ENCODE assay signal across 8 mouse cellular contexts in the genomic region with DNA sequence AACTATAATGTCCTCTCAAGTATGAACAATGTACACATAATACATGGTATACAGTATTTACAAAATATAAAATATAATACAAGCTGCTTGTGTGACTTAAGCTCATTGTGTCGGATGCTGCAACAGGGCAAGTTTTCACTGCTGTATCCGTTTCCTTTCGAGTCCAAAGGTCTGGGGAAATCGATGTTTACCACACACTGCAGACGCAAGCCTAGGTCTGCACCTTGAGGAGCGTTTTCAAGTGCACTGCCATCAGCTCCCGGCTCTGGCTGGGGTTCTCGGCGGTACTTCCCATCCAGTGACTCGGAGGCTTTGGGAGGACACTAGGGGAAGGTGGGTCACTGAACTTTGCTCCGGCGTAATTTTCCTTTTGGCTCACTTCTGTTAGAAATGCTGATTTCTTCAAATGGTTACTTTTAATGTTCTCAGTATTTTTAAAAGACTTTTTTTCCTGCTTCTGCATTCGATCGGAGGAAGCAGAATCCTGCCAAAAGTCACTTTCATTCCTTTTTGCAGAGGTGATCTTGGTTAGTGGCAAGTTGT. TPM values are rescaled to one million over a fixed set of nuclear protein-coding genes. Genes with fewer than 3 reads are reported as not detected.
DNase-seq lines count a peak whose midpoint lies in the region; ATAC-seq and TF ChIP-seq lines count a peak whose summit lies in the region.

No protein-coding gene starts in this region.

- no peaks in the 10 kb centered on the region for H3K27me3 ChIP-seq in kidney, adult 2 months (replicated peaks; ENCODE audit: control insufficient read depth, insufficient read depth, low read length)
- H3K27me3 ChIP-seq in embryonic facial prominence, embryonic 13.5 days, result no peaks in the 10 kb centered on the region
- no peaks in the 10 kb centered on the region for H3K27me3 ChIP-seq in midbrain, embryonic 15.5 days (replicated peaks)

- H3K4me2 ChIP-seq in embryonic facial prominence, embryonic 13.5 days, result peak overlapping the region; percentile 72
- peak overlapping the region; percentile 54; the same call in 1 of the 2 replicates for H3K4me2 ChIP-seq in midbrain, embryonic 15.5 days

- no peak for ATAC-seq in embryonic facial prominence, embryonic 13.5 days (ENCODE audit: insufficient number of reproducible peaks, insufficient read depth, low FRiP score, low TSS enrichment, low read depth)
- no peak for ATAC-seq in midbrain, embryonic 15.5 days (replicated peaks)

- H3K27ac ChIP-seq in kidney, adult 2 months (ENCODE audit: insufficient read depth, low read depth, low read length), result no peak overlapping the region
- no peak overlapping the region for H3K27ac ChIP-seq in embryonic facial prominence, embryonic 13.5 days
- H3K27ac ChIP-seq in midbrain, embryonic 15.5 days, result no peak overlapping the region

- H3K4me1 ChIP-seq in kidney, adult 2 months (ENCODE audit: control insufficient read depth, insufficient read depth, low read length), result peaks cover 6% of the 10 kb centered on the region
- H3K4me1 ChIP-seq in embryonic facial prominence, embryonic 13.5 days, result peaks cover 32% of the 10 kb centered on the region
- peaks cover 17% of the 10 kb centered on the region for H3K4me1 ChIP-seq in midbrain, embryonic 15.5 days

- TF ChIP-seq CTCF in kidney, adult 2 months (conservative IDR thresholded peaks at IDR 0.05; ENCODE audit: insufficient read depth, insufficient read length, low read depth, low read length), result no peak

- WGBS in kidney, adult 2 months, result 26% methylated on average over 14 of the region's 14 CpGs
- WGBS in embryonic facial prominence, embryonic 13.5 days, result 90% methylated on average over 14 of the region's 14 CpGs
- WGBS in midbrain, embryonic 15.5 days, result 92% methylated on average over 14 of the region's 14 CpGs

- H3K4me3 ChIP-seq in kidney, adult 2 months (ENCODE audit: insufficient read depth, low read depth, low read length), result peak overlapping the region; percentile 31; the same call in 1 of the 2 replicates
- H3K4me3 ChIP-seq in embryonic facial prominence, embryonic 13.5 days, result peak overlapping the region; percentile 90
- 0 out of 2 replicates have a peak overlapping the region, but pooled peaks have one; percentile 100 for H3K4me3 ChIP-seq in midbrain, embryonic 15.5 days

- peak; percentile 58 for DNase-seq in kidney, adult 2 months
- no peak for DNase-seq in kidney, adult 18-20 months
- DNase-seq in induced T-regulatory cell, adult 2 months (ENCODE audit: low read depth), result peak; percentile 47
- DNase-seq in thymus, postnatal 0 days (ENCODE audit: low spot score), result no peak
- DNase-seq in retina, postnatal 1 day, result no peak
- DNase-seq in lung, postnatal 14 days, result no peak

- H3K36me3 ChIP-seq in kidney, adult 2 months (ENCODE audit: control insufficient read depth, insufficient read depth, low read length), result peaks cover 7% of the 10 kb centered on the region
- peaks cover 40% of the 10 kb centered on the region for H3K36me3 ChIP-seq in embryonic facial prominence, embryonic 13.5 days
- H3K36me3 ChIP-seq in midbrain, embryonic 15.5 days (replicated peaks), result peaks cover 11% of the 10 kb centered on the region; the same call in 1 of the 2 replicates

- no peak overlapping the region for H3K9ac ChIP-seq in embryonic facial prominence, embryonic 13.5 days
- no peak overlapping the region for H3K9ac ChIP-seq in midbrain, embryonic 15.5 days

- no peak for TF ChIP-seq POLR2A in kidney, adult 2 months (IDR thresholded peaks at IDR 0.05; ENCODE audit: low read depth, low read length)

- H3K9me3 ChIP-seq in embryonic facial prominence, embryonic 13.5 days, result no peaks in the 10 kb centered on the region
- H3K9me3 ChIP-seq in midbrain, embryonic 15.5 days, result no peaks in the 10 kb centered on the region

RNA-seq across cellular contexts. Expression of a gene that starts 37.1 kb away (rescaled TPM):
- polyA plus RNA-seq in kidney, adult 2 months (2012; rRNA removed), result 0.18 and 0.36 TPM in 2 replicates
- 18.8 and 20.6 TPM in 2 replicates for polyA plus RNA-seq in embryonic facial prominence, embryonic 13.5 days (2015; fragmentation: Nextera tagmentation; extraction: Ambion mirVana)
- 59.7 and 68.8 TPM in 2 replicates for polyA plus RNA-seq in midbrain, embryonic 15.5 days (2015; fragmentation: Nextera tagmentation; extraction: Ambion mirVana)
- 1.9 and 2.9 TPM in 2 replicates for polyA plus RNA-seq in thymus, postnatal 0 days (2015; fragmentation: Nextera tagmentation; extraction: Ambion mirVana)

RNA-seq across cellular contexts. Expression of a gene that starts 44.0 kb away (rescaled TPM):
- 32.3 and 53.2 TPM in 2 replicates for polyA plus RNA-seq in kidney, adult 2 months (2012; rRNA removed)
- polyA plus RNA-seq in embryonic facial prominence, embryonic 13.5 days (2015; fragmentation: Nextera tagmentation; extraction: Ambion mirVana), result 103 and 118 TPM in 2 replicates
- polyA plus RNA-seq in midbrain, embryonic 15.5 days (2015; fragmentation: Nextera tagmentation; extraction: Ambion mirVana), result 51.5 and 59.2 TPM in 2 replicates
- 182 and 195 TPM in 2 replicates for polyA plus RNA-seq in thymus, postnatal 0 days (2015; fragmentation: Nextera tagmentation; extraction: Ambion mirVana)

RNA-seq across cellular contexts. Expression of a gene that starts 56.4 kb away (rescaled TPM):
- 3.9 and 5.2 TPM in 2 replicates for polyA plus RNA-seq in kidney, adult 2 months (2012; rRNA removed)
- 1.5 and 2.4 TPM in 2 replicates for polyA plus RNA-seq in embryonic facial prominence, embryonic 13.5 days (2015; fragmentation: Nextera tagmentation; extraction: Ambion mirVana)
- polyA plus RNA-seq in midbrain, embryonic 15.5 days (2015; fragmentation: Nextera tagmentation; extraction: Ambion mirVana), result 2.3 and 2.8 TPM in 2 replicates
- 0.18 TPM in 1 of 2 replicates, not detected in the other for polyA plus RNA-seq in thymus, postnatal 0 days (2015; fragmentation: Nextera tagmentation; extraction: Ambion mirVana)

Comparison
In these comparisons a context has a peak if more than half of its experiments do, and no peak if none do; other contexts are left out.
1. DNase-seq: peak in kidney, adult 2 months (single experiment) and induced T-regulatory cell, adult 2 months (single experiment); none in kidney, adult 18-20 months (single experiment), thymus, postnatal 0 days (single experiment), retina, postnatal 1 day (single experiment) and lung, postnatal 14 days (single experiment).
2. H3K4me3 ChIP-seq: peak in every context shown above with its lines; median percentile 100 in midbrain, embryonic 15.5 days; 90 in embryonic facial prominence, embryonic 13.5 days; 31 in kidney, adult 2 months.